Mouse (Mus musculus): ENCODE data around the gene Filip1.

Filip1 gene

DNA sequence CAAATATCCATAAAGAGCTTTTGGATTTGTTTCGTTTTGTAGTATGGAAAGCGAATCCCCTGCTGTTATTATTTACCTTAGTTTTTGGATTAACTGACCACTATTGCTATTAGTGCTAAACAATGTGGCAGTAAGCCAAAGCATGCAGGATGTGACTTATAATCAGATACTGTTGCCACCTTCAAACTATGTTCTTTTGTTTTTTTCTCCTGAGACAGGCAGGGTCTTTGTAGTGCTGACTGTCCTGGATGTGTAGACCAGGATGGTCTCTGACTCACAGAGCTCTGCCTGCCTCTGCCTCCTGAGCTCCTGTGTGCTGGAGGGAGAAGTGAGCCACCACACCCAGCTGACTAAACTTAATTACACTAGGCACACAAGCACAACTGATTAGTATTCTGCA is 33.4 kb downstream of the Filip1 start:
- DNase-seq (ENCODE audit: low spot score), result no peak

- DNase-seq (ENCODE audit: low spot score), result no peak
Observed at GRCm38 (mm10) chr9:79978228-79979024, 34.2 kb downstream of the Filip1 start.

DNA sequence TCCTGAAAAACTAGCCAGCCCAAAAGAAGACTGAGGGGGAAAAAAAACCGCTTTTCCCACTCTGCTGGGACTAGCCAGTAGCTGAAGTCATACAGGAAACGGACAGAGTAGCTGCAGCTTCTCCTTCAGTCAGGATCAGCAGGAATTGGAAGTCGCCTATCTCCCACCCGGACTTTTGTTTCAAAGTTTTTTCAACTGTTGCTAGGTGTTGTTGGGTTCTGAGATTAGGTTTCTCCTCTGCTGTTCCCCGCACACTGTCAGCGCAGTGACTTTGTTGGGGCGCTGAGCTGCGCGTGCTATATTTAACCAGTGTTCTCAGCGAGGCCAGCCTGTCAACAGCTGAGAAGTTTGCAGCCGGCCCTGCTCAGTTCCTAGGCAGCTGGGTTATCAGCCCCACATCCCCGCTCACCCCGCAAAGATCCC is 35.1 kb downstream of the Filip1 start:
- peak; percentile 55 for DNase-seq (ENCODE audit: low spot score)

GRCm38 (mm10) chr9:79976789-79977188 is 35.9 kb downstream of the Filip1 start:
- DNase-seq (ENCODE audit: low spot score), result no peak

DNA sequence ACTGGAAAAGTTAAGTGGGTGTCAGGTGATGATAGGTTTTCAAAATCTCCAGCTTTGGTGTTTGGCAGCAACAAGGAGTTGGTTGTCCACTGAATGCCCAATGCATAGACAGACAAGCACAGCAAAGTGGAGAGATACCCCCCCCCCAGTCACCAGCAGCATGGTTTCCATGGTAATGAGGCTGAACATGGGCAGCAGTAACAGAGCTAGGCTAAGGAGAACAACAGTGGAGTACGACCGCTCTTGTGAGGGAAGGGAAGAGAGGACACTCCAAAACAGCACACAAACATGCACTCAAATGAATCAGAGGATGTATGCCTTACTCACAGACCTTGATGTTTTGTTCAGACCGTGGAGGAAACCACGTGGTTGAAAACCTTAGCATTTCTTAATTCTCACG is 37.5 kb downstream of the Filip1 start:
- DNase-seq (ENCODE audit: low spot score), result no peak

GRCm38 (mm10) chr9:79973582-79973981 is 39.1 kb downstream of the Filip1 start:
- no peak for DNase-seq (ENCODE audit: low spot score)

DNA sequence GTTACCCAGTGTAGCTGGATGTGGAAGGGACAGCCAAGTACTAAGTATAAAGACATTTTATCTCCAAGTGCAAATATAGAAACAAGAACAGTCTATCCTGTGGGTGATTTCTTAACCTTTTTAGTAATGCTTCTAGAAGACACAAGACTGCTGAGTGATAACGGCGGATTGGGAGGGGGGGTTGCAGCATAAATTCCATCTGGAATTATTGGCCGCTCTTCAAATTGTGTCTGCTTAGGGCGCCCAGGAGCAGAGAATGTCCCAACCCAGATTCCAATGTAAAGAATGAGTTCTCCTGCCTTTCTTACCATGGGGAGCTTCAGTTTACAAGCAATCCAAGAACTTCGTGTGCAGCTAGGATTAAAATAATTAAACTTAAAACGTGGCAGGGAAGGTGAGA is 39.9 kb downstream of the Filip1 start:
- DNase-seq (ENCODE audit: low spot score), result no peak

DNA sequence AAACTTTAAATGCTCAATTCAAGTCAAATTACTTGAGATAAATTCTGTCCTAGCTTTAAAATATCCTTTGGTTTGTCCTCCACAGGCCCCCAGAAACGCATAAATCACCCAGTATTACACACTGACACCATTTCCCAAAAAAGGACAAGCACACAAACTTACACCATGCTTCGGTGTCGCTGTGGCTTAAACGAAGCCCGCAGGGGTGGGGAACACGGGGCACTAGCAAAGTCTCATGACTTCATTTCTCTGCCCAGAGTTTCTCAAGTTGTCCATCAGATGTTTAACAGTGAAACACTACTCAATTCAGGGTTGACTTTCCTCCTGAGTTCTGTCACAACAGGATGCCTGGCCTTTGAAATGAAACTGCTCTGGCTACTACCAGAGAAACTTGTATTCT is 41.0 kb downstream of the Filip1 start:
- DNase-seq (ENCODE audit: low spot score), result no peak

DNA sequence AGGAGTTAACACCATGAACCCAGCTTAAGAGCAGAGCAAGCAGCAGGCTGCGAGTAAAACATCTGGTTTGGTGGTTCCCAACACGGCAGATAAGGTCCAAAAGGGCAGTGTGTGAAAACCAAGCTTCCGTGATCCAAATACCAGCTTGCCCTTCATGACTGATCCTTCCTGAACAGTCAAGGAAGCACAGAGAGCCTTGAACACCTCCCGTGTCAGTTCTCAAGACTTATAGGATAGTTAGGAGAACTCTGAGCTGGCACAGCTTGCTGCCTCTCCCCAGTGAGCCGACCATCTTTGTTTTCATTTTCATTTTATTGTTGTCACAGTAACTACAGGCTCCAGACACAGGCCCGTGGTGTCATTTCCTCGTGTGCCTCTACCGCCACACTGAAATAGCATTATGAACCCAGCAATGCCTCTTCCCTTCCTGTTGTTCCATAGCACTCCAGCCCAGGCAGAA is 42.0 kb downstream of the Filip1 start:
- no peak for DNase-seq (ENCODE audit: low spot score)

DNA sequence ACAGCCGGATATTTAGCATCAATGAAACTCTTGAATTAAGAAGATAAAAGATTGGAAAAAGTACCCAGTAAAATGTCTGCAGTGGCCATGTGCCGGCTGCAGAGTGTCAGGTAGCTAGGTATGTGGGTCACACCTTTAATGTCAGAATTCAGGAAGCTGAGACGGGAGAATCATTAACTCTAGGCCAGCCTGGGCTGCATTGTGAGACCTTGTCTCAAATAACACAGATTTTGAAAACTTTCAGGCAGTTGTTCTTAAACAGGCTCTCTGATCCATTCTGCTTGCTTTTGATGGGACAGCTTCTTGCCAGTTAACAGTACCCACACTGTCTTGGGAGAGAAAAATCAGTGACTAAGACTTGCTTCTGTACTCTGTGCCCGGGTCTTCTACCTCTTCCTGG is 43.1 kb downstream of the Filip1 start:
- no peak for DNase-seq (ENCODE audit: low spot score)

GRCm38 (mm10) chr9:79966711-79967487 is 45.8 kb downstream of the Filip1 start:
- no peak for DNase-seq (ENCODE audit: low spot score)

DNA sequence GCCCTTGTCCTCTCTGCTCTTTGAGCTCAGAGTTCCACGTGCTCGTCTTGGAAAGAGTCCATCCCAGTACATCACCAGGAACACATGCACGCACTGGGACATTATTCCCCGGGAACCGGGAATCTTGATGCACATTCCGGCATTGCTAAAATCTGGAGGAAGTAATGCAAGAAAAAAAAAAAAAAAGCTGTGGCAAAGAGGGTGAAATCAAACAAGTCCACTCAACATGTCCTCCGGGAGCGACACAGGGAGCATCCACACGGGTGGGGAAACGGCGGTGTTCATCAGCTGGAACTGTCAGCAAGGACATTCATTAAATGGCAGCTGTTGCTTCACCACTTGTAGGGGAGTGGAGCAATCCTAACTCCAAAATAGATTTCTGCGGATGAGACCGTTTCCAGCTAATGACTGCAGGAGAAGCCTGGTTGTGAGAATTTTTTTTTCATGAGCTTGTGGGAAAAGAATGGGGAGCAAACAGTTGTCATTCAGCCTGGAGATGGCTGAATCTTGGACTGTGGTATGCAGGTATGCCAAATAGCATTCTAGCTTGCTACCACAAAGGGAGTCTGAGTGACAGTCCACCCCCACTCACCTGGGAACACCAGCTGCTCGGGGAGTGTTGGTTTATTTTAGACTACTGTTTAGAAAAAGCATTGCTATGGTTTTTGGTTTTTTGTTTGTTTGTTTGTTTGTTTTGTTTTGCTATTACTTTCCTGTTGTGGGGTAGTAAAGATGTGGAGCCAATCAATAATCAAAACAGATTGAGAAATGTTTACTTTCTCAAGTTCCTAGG is 46.9 kb downstream of the Filip1 start:
- peak; percentile 46 for DNase-seq (ENCODE audit: low spot score)

GRCm38 (mm10) chr9:79965003-79965402 is 47.6 kb downstream of the Filip1 start:
- no peak for DNase-seq (ENCODE audit: low spot score)

- peak; percentile 54 for DNase-seq (ENCODE audit: low spot score)
Observed at GRCm38 (mm10) chr9:79961630-79962285, 50.9 kb downstream of the Filip1 start.

DNA sequence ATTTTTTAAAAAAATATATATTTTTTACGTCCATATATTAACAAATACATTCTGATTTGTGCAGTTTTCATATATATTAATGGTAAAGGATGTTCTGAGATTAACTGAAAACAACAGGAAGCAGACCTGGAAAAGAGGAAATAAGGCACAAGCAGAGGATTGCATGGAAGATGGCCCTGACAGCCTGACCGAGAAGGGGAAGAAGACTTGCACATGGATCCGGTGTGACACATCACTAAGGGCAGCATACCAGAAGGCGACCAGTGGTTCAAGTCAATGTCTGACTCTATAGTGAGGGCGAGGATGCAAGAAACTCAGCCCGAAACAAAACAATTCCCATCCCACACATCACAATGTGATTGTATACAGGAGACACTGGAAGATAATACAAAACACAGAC is 52.2 kb downstream of the Filip1 start:
- no peak for DNase-seq (ENCODE audit: low spot score)

- no peak for DNase-seq (ENCODE audit: low spot score)
Observed at GRCm38 (mm10) chr9:79958395-79958794, 54.3 kb downstream of the Filip1 start.

- DNase-seq (ENCODE audit: low spot score), result no peak
Observed at GRCm38 (mm10) chr9:79954944-79955343, 57.7 kb downstream of the Filip1 start.

- no peak for DNase-seq (ENCODE audit: low spot score)
Observed at GRCm38 (mm10) chr9:79951984-79952383, 60.7 kb downstream of the Filip1 start.

GRCm38 (mm10) chr9:79951339-79951738 is 61.3 kb downstream of the Filip1 start:
- no peak for DNase-seq (ENCODE audit: low spot score)

DNA sequence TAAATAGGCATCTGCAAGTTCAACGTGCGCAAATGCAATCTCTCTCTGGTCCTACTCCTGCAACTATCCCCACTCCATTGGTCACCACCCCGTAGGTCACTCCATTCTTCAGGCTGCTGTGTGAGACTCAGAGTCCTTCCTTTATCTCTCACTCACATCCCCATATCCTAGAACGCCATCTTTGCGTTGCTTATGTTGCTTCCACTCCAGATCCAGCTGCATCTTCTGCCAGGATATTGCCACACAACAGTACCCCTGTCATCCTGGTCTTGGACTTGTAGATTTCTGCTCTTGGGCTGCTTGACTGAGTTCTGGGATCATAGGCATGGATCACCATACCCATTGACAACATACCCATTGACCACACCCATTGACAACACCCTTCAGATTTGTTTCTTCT is 62.0 kb downstream of the Filip1 start:
- no peak for DNase-seq (ENCODE audit: low spot score)

- no peak for DNase-seq (ENCODE audit: low spot score)
Observed at GRCm38 (mm10) chr9:79950038-79950437, 62.6 kb downstream of the Filip1 start.

- no peak for DNase-seq (ENCODE audit: low spot score)
Observed at GRCm38 (mm10) chr9:79948376-79948775, 64.3 kb downstream of the Filip1 start.
